Mouse (Mus musculus): ENCODE data around the gene Snx20. TPM values are rescaled to one million over a fixed set of nuclear protein-coding genes. Genes with fewer than 3 reads are reported as not detected.
A peak's percentile ranks its signal among the peaks of the same experiment; 100 is the strongest.

The Snx20 gene
- polyA plus RNA-seq, 1 experiment from 2014 or later: 1.0 TPM

- no peaks in the 10 kb centered on the region for H3K4me1 ChIP-seq (ENCODE audit: control insufficient read depth, insufficient read depth, low read length)
- no peaks in the 10 kb centered on the region for H3K36me3 ChIP-seq (ENCODE audit: control insufficient read depth, insufficient read depth, low read length)
- H3K9me3 ChIP-seq (ENCODE audit: control insufficient read depth, low read length): no peaks in the 10 kb centered on the region
- H3K27me3 ChIP-seq (ENCODE audit: control insufficient read depth, insufficient read depth, low read length): 0 out of 2 replicates have a peak, but pooled peaks cover 3% of the 10 kb centered on the region
- 81% methylated on average over 6 of the region's 6 CpGs for WGBS
- no peak for ATAC-seq (ENCODE audit: low read depth)
- H3K4me2 ChIP-seq (ENCODE audit: low read depth, low read length): no peak overlapping the region
- H3K9ac ChIP-seq (replicated peaks; ENCODE audit: low read depth, low read length): no peak overlapping the region
- no peak overlapping the region for H3K27ac ChIP-seq (ENCODE audit: low read depth, low read length)
- no peak overlapping the region for H3K4me3 ChIP-seq (ENCODE audit: low read depth, low read length)
Observed at GRCm38 (mm10) chr8:88650016-88650708, 14.2 kb upstream of the Snx20 start.

GRCm38 (mm10) chr8:88648322-88648721 lies 12.4 kb upstream of the Snx20 start:
- Histone ChIP-seq H3K27ac (ENCODE audit: low read depth, low read length) (no peak overlapping the region), H3K36me3 (ENCODE audit: control insufficient read depth, insufficient read depth, low read length) (no peaks in the 10 kb centered on the region), H3K4me1 (ENCODE audit: control insufficient read depth, insufficient read depth, low read length) (no peaks in the 10 kb centered on the region), H3K27me3 (ENCODE audit: control insufficient read depth, insufficient read depth, low read length) (0 out of 2 replicates have a peak, but pooled peaks cover 3% of the 10 kb centered on the region), H3K9me3 (ENCODE audit: control insufficient read depth, low read length) (no peaks in the 10 kb centered on the region), H3K9ac (replicated peaks; ENCODE audit: low read depth, low read length) (no peak overlapping the region), H3K4me3 (ENCODE audit: low read depth, low read length) (no peak overlapping the region), H3K4me2 (ENCODE audit: low read depth, low read length) (no peak overlapping the region)
- no peak for ATAC-seq (ENCODE audit: low read depth)

GRCm38 (mm10) chr8:88646837-88647778 lies 11.2 kb upstream of the Snx20 start, which contains the start of gene Nod2:
Gene Nod2 (plus strand): TSS chr8:88647315.
- Histone ChIP-seq H3K9ac (replicated peaks; ENCODE audit: low read depth, low read length) (no peak within 1 kb of the TSS), H3K4me1 (ENCODE audit: control insufficient read depth, insufficient read depth, low read length) (no peaks in the 10 kb centered on the region), H3K9me3 (ENCODE audit: control insufficient read depth, low read length) (no peaks in the 10 kb centered on the region), H3K4me3 (ENCODE audit: low read depth, low read length) (peak within 1 kb of the TSS; percentile 13; the same call in 1 of the 2 replicates), H3K4me2 (ENCODE audit: low read depth, low read length) (peak within 1 kb of the TSS; percentile 43), H3K36me3 (ENCODE audit: control insufficient read depth, insufficient read depth, low read length) (no peaks in the 10 kb centered on the region), H3K27me3 (ENCODE audit: control insufficient read depth, insufficient read depth, low read length) (0 out of 2 replicates have a peak, but pooled peaks cover 3% of the 10 kb centered on the region), H3K27ac (ENCODE audit: low read depth, low read length) (no peak within 1 kb of the TSS)
- ATAC-seq (ENCODE audit: low read depth): no peak
- WGBS: 9% methylated on average over 33 of the region's 33 CpGs

- WGBS: 64% methylated on average over 5 of the region's 5 CpGs
- H3K9me3 ChIP-seq (ENCODE audit: control insufficient read depth, low read length): no peaks in the 10 kb centered on the region
- no peak overlapping the region for H3K4me2 ChIP-seq (ENCODE audit: low read depth, low read length)
- no peaks in the 10 kb centered on the region for H3K4me1 ChIP-seq (ENCODE audit: control insufficient read depth, insufficient read depth, low read length)
- no peak overlapping the region for H3K27ac ChIP-seq (ENCODE audit: low read depth, low read length)
- H3K27me3 ChIP-seq (ENCODE audit: control insufficient read depth, insufficient read depth, low read length): no peaks in the 10 kb centered on the region
- no peaks in the 10 kb centered on the region for H3K36me3 ChIP-seq (ENCODE audit: control insufficient read depth, insufficient read depth, low read length)
- no peak overlapping the region for H3K9ac ChIP-seq (replicated peaks; ENCODE audit: low read depth, low read length)
- no peak overlapping the region for H3K4me3 ChIP-seq (ENCODE audit: low read depth, low read length)
- no peak for ATAC-seq (ENCODE audit: low read depth)
Observed at GRCm38 (mm10) chr8:88642734-88643564, 7.0 kb upstream of the Snx20 start.

- Histone ChIP-seq H3K4me2 (ENCODE audit: low read depth, low read length) (no peak overlapping the region), H3K36me3 (ENCODE audit: control insufficient read depth, insufficient read depth, low read length) (no peaks in the 10 kb centered on the region), H3K27ac (ENCODE audit: low read depth, low read length) (no peak overlapping the region), H3K9me3 (ENCODE audit: control insufficient read depth, low read length) (no peaks in the 10 kb centered on the region), H3K4me3 (ENCODE audit: low read depth, low read length) (no peak overlapping the region), H3K27me3 (ENCODE audit: control insufficient read depth, insufficient read depth, low read length) (no peaks in the 10 kb centered on the region), H3K4me1 (ENCODE audit: control insufficient read depth, insufficient read depth, low read length) (no peaks in the 10 kb centered on the region), H3K9ac (replicated peaks; ENCODE audit: low read depth, low read length) (no peak overlapping the region)
- 99% methylated on average over 3 of the region's 3 CpGs for WGBS
- no peak for ATAC-seq (ENCODE audit: low read depth)
Observed at GRCm38 (mm10) chr8:88638908-88639307, 3.0 kb upstream of the Snx20 start.

GRCm38 (mm10) chr8:88637092-88638000 lies 1.4 kb upstream of the Snx20 start:
- no peak for ATAC-seq (ENCODE audit: low read depth)

GRCm38 (mm10) chr8:88633343-88633765 lies 2.6 kb downstream of the Snx20 start:
- WGBS: 86% methylated on average over 7 of the region's 7 CpGs
- no peaks in the 10 kb centered on the region for H3K4me1 ChIP-seq (ENCODE audit: control insufficient read depth, insufficient read depth, low read length)
- no peak overlapping the region for H3K4me2 ChIP-seq (ENCODE audit: low read depth, low read length)
- no peak overlapping the region for H3K9ac ChIP-seq (replicated peaks; ENCODE audit: low read depth, low read length)
- H3K4me3 ChIP-seq (ENCODE audit: low read depth, low read length): no peak overlapping the region
- H3K27me3 ChIP-seq (ENCODE audit: control insufficient read depth, insufficient read depth, low read length): no peaks in the 10 kb centered on the region
- H3K27ac ChIP-seq (ENCODE audit: low read depth, low read length): no peak overlapping the region
- H3K36me3 ChIP-seq (ENCODE audit: control insufficient read depth, insufficient read depth, low read length): no peaks in the 10 kb centered on the region
- no peaks in the 10 kb centered on the region for H3K9me3 ChIP-seq (ENCODE audit: control insufficient read depth, low read length)
- no peak for ATAC-seq (ENCODE audit: low read depth)

More at GRCm38 (mm10) chr8:88637092-88638000, 1.4 kb upstream of the Snx20 start:
- Histone ChIP-seq H3K27me3 (ENCODE audit: control insufficient read depth, insufficient read depth, low read length) (no peaks in the 10 kb centered on the region), H3K9me3 (ENCODE audit: control insufficient read depth, low read length) (no peaks in the 10 kb centered on the region), H3K27ac (ENCODE audit: low read depth, low read length) (no peak overlapping the region), H3K4me3 (ENCODE audit: low read depth, low read length) (no peak overlapping the region), H3K4me1 (ENCODE audit: control insufficient read depth, insufficient read depth, low read length) (no peaks in the 10 kb centered on the region), H3K4me2 (ENCODE audit: low read depth, low read length) (no peak overlapping the region), H3K9ac (replicated peaks; ENCODE audit: low read depth, low read length) (no peak overlapping the region), H3K36me3 (ENCODE audit: control insufficient read depth, insufficient read depth, low read length) (no peaks in the 10 kb centered on the region)
- 68% methylated on average over 9 of the region's 9 CpGs for WGBS

- ATAC-seq (ENCODE audit: low read depth): no peak
- H3K36me3 ChIP-seq (ENCODE audit: control insufficient read depth, insufficient read depth, low read length): no peaks in the 10 kb centered on the region
- no peak overlapping the region for H3K27ac ChIP-seq (ENCODE audit: low read depth, low read length)
Observed at GRCm38 (mm10) chr8:88631081-88631480, 4.8 kb downstream of the Snx20 start.

More at GRCm38 (mm10) chr8:88631081-88631480, 4.8 kb downstream of the Snx20 start:
- Histone ChIP-seq H3K9ac (replicated peaks; ENCODE audit: low read depth, low read length) (no peak overlapping the region), H3K4me3 (ENCODE audit: low read depth, low read length) (no peak overlapping the region), H3K4me2 (ENCODE audit: low read depth, low read length) (no peak overlapping the region), H3K9me3 (ENCODE audit: control insufficient read depth, low read length) (no peaks in the 10 kb centered on the region), H3K4me1 (ENCODE audit: control insufficient read depth, insufficient read depth, low read length) (no peaks in the 10 kb centered on the region; the same call in 1 of the 2 replicates), H3K27me3 (ENCODE audit: control insufficient read depth, insufficient read depth, low read length) (no peaks in the 10 kb centered on the region)
